Mouse (Mus musculus): ENCODE results near the gene Mrtfb.

DNA sequence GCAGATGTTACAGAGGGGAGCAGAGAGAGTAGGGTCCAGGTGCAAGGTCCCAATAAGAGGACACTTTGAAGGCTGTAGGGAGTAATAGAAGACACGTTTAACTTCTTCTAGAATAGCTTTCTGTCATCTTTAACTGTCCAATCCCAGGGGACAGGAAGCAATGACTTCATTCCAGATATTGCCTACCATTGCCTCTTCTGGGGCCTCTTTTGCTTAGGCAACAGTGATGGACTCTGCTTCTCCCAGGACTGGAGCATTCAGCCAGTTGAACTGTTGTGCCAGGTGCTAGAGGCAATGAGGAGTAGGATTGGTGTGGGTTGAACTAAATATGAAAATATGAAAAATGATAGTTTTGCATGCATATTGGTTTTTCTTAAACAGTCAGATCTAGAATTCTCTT, 41.6 kb downstream of the Mrtfb start:
- no peak for TF ChIP-seq GATA1 (IDR thresholded peaks at IDR 0.05; ENCODE audit: borderline replicate concordance, low read length)
- no peak for TF ChIP-seq FLI1 (IDR thresholded peaks at IDR 0.05; ENCODE audit: low read length)

Data from megakaryocyte, embryonic 14.5 days (primary cell).